Mouse (Mus musculus) right cerebral cortex, postnatal 10 days (tissue): ENCODE measurements around the gene Hmgcr.
A peak's percentile ranks its signal among the peaks of the same experiment; 100 is the strongest.
"Not testable (repeated sequence)": the region's sequence is repeated elsewhere in the genome, so short reads cannot be mapped to it uniquely, and the experiment has no call there.

Source experiments
- DNase-seq, 2 experiments: peaks; one replicate each; pipeline ENCODE4 v3.0.0; 2021; ENCODE audit warnings: low spot score in 2 of 2

Gene Hmgcr

DNA sequence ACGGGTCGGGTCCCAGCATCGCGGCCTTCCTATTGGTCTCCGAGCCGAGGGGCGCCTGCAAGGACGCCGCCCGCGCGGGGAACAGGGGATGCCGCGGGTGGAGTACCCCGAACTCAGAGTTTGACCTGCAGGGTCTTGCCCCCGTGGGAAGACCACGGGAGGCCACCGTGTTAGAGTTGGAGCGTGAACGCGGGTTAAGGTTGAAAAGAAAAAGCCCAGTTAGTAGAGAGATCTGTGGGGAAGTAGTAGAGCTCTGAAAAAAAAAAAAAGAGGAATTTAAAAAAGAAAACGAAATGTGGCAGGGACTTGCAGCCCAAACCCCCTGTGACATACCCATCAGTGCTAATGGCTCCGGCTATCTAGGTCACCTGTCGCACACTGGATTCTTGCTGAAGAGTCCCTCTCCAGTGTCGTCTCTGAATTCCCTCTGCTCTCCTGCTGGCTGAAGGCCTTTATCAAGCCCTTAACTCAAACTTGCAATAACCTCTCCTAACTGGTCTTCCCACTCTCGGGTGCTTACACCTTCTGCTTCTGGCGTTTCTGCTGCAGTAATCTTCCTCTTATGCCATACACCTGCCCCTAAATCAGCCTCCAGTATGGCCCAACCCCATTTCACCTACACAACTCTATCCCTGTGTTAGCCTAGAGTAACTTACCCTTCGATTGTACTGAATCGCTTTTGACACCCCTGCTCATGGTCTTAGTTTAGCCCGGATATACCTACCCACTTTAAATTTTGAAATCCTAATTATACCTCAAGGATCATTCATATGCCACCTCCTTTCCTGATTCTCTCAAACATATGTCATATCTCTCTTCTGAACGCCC is 556 bp upstream of the Hmgcr start:
- no peak for DNase-seq

DNA sequence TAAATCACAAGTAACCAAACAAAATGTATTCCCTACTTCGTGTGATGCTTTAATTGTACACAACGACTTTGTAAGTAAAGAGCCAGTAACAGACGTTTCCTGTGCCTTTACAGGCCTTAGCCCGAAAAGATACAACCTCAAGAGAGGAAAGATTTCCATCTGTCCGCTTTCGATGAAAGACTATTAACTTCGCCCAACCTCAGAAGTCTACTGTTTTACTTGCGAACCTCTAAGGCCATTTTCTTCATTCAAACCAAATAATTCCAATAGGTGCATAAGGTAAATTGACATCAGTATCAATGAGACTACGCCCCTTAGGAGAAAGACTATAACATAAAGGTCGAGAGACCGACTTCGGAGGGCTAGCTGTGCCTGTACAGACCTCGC is 724 bp downstream of the Hmgcr start:
- no peak for DNase-seq

DNA sequence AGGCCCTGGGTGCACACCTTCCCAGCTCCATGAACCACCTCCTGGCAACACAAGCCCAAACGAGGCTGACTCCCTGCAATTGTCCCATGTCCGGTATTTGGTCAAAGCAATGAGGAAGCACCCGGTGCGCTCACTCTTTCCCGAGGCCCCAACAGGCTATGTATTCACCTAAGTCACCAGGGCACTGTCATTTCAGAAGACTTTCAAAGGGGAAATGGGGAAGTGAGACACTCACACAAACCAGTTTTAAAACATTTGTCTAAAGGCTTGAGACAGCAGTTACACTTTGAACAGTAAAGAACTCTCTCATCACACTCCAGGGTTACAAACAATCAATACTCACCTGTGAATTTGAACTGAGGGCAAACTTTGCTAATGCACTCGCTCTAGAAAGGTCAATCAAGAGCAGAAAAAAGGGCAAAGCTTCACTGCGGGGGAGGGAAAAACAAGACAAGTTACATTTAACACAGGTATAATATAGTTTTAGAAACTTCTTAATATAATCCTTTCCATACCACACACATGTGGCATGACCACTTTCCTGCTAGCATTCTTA is 6.2 kb downstream of the Hmgcr start:
- DNase-seq: no peak

DNA sequence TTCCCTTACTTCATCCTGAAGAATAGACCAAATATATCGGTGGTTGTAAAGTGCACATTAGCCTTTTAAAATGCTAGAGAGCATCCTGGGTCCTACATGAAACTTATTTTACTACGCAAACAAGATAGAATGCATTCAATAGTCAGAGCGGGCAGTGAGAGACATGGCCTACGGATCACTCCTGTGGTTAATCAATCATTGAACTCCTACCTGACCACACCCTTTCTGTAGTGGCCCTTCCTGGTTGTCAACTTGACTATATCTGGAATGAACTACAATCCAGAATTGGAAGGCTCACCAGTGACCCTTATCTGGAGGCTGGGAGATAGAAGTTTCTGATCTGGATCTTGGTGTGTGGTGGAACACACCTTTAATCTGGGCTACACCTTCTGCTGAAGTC is 7.6 kb downstream of the Hmgcr start:
- not testable (repeated sequence) for DNase-seq

DNA sequence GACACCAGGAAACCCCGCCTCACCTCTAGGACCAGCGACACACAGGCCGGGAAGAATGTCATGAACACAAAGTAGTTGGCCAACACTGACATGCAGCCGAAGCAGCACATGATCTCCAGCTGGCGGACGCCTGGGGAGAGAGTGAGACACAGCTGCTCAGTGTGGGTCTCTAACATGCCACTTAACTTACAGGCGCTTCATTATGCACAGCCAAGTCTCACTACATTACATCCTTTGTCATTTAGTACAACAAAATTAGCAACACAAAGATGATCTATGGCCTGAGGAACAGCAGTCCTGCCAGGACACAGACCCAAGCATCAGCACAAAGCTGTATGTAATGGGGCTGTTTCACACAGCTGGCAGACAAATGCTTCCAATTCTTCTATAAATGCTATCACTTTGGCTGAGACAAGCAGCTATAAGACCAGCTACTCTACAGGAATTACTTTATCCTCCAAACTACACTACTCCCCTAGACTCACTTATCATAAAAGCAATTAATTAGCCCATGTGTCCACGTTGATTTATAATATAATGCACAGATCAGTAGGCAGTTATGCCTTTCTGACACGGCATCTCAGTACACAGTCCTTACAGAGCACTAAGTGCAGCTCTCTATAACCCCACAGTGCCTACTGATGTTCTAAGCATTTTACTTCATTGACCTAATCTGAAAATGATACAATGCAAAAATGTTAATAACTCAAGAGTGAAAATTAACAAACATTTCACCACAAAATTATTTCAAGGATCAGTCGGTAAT is 10.5 kb downstream of the Hmgcr start:
- DNase-seq: peak; percentile 49 to 63

DNA sequence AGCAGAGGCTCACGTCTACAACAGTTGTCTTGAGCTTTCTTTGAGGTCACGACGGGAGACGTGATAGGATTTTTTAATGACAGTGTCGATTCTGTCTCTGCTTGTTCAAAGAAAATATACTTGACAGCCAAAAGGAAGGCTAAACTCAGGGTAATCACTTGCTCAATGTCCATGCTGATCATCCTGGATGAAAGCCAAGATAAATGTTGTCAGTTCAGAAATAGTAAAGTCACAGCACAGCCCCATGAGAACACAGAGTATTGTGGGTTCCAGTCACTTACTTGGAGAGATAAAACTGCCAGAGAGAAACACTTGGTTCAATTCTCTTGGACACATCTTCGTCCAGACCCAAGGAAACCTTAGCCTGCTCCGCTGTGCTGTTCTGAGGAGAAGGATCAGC is 11.8 kb downstream of the Hmgcr start:
- DNase-seq: no peak

DNA sequence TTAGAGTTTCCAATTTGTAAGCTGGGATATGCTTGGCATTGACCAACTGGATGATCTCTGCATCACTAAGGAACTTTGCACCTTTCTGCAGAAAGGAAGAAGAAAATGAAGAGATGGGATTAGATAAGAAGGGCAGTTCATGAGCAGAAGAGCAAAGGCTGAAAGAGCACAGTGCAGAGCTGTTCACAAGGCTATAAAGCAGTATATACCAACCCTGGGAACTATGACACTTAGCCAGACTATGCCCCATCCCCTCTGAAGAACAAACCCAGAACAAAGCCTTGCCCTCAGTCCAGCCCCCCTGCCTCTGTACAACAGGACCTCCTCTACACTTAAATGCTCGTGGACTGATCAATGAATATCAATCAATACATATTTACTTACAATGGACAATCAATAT is 14.1 kb downstream of the Hmgcr start:
- no peak for DNase-seq

DNA sequence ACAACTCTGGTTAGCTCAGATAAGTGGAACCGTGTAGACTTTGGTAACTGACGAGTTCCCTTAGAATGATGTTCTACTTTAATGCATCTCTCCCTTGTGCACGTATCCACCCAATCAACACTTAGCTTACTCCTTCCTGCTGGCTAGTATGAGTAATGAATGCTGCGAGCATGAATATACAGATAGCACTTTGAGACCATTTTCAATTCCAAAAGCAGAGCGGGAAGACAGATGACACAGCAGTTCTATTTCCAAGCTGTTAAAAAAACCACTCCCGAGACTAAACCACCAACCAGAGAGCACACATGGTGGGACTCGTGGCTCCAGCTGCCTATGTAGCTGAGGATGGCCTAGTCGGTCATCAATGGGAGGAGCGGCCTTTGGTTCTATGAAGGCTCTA is 17.7 kb downstream of the Hmgcr start:
- DNase-seq: peak in 1 of 2 experiments; percentile 49

DNA sequence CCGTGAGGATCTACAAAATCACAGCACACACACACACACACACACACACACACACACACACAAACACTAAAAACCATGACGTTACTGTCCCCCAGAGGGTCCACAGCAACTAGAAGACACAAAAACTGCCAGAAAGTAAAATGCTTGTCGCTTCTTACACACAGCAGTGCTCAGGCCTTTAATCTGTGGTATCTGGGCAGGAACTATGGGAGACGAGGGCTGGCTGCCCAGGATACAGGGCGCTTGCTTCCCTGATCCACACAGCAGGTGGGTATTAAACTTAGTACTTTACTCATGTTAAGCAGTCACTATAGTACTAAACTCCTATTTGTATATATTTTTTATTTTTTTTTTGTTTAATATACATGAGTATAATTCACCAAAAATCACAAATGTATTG is 24.9 kb downstream of the Hmgcr start:
- peak in 1 of 2 experiments; percentile 26 for DNase-seq

DNA sequence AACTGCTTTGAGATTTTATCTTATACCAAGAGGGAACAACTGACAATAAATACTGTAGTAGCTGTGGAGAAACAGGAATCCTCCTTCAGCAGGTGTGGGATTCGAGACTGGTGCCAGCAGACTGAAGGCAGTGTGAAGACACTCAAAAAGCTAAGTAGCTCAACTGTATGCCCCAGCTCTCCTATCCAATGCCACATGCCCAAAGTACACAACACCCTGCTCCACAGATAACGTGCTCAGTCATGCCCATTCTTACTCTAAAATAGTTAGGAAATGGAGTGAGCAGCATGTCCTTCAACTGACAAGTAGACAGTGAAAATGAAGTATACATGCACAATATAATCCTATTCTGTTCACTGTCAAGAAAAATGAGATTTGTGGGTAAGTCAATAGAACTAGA is 26.6 kb downstream of the Hmgcr start:
- DNase-seq: peak in 1 of 2 experiments; percentile 26

DNA sequence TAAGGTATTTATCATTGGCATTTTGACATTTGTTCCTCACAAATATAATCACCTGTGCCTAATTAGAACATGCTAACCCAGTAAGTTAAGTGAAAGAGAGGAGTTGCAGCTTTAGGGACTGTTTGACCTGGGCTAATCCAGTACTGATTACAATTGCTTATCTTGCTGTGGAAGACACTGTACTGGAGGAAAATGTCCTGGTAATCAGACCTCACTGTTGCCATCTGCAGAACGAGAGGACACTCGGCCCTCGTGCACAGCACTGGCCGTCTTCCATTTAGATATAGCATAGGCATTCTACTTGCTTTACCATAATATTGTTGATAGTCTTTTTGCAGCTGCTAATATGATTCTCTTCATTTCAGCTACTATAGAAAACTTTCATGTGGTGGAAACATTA is 40.3 kb downstream of the Hmgcr start:
- no peak for DNase-seq

DNA sequence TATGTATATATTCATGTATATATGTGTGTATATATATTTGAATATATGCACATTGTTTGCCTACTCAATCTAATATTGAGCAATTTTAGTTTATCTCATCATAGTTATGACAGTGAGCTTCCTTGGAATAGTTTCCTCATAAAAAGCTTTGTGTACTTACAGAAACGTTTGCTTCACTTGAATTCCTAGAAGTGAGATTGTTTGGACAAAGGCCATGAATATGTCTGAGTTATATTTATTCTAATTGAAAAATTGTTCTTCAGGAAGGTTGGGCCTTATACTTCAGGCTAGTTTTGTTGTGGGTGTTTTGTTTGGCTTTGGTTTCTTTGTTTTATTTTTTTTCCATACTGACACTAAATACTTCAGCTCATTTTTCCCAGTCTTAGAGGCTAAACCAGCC is 49.8 kb downstream of the Hmgcr start:
- no peak for DNase-seq

DNA sequence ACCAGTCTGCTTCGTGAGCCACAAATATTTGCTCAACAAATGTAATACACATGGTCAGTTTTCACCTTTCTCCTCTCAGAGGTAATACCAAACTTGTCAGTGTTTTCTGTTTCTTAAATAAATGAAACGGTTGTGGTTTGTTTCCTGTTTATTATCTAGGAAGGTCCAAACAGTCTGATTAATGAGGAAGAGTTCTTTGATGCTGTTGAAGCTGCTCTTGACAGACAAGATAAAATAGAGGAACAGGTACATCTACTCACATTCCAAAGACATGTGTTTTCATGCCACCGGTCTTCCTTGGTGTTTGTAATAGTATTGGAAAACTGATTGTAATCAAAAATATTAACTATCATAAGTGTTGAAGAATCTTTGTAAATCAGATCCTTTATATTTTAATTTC is 56.1 kb downstream of the Hmgcr start:
- no peak for DNase-seq

DNA sequence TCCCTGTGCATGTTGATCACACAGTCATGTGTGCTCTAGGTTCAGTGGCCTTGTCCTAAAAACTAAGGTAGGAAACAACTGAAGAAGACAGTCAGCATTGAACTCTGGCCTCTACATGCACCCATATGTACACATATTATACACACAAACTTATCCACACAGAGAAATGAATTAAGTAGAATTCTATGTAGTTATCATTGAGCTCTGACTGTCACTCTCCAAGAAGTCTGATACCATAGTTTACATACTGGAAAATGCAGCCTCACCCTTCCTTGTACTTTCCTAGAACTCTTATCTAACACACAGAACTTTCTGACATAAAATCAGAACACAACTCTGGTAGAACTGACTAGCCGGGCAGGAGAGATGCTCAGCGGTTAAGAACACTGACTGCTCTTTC is 66.5 kb downstream of the Hmgcr start:
- DNase-seq: no peak

DNA sequence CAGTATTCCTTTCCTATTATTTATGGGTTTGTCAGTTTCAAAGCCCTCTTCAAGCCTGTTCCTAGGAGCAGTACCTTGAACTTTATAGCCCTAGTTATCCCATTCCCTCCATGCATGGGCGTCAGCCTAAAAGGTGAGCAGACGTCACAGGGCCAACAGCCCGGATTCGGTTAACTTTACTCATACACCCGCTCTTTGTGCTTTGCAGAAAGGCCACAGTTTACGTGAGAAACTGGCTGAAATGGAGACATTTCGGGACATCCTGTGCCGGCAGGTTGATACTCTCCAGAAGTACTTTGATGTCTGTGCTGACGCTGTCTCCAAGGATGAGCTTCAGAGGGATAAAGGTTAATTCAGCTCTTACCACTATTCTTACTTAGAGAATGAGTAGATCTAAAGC is 71.6 kb downstream of the Hmgcr start:
- no peak for DNase-seq
